Mouse (Mus musculus): ENCODE measurements around the gene Rabgap1l.
A peak's percentile ranks its signal among the peaks of the same experiment; 100 is the strongest.

The Rabgap1l gene

DNA sequence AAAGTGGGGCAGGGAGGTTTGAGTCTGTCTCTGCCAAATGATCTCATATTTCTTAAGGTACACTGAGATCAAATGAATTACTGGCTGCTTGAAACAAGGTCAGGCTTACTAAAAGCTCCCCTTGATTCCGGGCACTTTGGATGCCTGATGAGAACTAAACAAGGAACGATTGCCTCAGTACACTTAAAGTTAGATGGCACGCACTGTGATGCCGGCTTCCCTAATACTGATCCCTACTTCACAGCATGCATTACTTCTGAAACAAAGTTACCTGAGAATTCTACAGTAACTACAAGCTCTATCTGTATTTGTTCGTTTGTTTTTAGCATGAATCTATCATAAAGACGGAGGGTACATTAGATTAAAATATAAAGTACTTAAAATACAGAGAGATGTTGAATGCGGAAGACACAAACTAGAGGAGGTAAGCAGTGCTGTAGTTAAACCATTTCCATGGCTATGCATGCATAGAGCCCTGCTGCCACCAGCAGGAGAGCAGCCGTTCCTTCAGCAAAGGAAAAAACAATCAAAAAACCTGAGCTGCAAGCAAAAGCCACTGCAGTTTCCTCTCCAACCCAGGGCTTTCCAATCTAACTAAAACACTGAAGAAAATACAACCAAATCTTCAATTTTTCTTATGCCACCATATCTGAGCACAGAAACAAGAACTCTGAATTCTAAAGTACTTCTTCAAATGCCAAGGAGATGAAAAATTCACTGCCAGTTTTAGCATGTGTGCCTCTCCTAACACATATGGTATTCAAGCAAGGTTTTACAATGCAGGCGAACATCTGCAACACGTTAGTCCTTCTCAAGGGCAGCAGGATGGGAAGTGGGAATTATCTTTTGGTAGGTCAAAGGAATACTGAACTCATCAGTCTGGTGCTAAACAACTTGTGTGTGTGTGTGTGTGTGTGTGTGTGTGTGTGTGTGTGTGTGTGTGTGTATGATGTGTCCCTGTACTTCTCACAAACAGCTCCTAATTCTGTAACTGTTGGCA, 415.4 kb downstream of the Rabgap1l start:
- peak; percentile 29 for DNase-seq (ENCODE audit: low spot score)

DNA sequence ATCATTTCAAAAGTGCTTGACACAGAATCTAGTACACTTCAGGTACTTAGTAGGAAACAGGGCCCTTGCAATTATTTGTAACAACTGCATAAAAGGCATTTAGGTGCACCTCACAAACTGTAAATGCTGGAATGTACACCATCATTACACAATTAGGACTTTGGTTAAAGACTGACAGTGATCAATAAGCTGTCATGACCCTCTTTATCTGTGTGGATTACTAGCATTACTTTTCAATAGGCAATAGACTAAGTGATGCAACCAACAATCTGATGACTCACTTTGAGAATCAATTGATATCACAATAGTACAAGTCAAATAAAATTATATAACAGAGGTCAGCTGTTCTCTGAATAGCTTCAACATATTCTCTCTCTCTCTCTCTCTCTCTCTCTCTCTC, 418.5 kb downstream of the Rabgap1l start:
- DNase-seq (ENCODE audit: low spot score) = no peak

DNA sequence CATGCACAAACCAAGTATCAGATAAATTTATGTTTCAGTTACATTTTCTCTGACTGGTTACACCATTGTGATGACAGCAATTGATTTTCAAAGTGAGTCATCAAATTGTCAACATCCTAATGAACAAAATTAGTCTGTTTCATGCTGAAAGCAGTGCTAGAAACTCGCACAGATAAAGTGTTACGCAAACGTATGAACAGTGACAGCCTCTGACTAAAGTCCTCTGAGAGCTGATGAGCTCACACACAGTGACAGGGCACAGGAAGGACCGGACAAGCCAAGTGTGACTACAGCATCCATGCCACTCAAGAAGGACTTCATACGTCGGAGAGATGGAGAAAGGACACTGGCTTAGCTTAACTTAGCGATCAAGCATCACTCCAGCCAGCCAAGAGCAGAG, 419.7 kb downstream of the Rabgap1l start:
- DNase-seq (ENCODE audit: low spot score) = no peak

GRCm38 (mm10) chr1:160371696-160372095, 421.3 kb downstream of the Rabgap1l start:
- DNase-seq (ENCODE audit: low spot score) = no peak

DNA sequence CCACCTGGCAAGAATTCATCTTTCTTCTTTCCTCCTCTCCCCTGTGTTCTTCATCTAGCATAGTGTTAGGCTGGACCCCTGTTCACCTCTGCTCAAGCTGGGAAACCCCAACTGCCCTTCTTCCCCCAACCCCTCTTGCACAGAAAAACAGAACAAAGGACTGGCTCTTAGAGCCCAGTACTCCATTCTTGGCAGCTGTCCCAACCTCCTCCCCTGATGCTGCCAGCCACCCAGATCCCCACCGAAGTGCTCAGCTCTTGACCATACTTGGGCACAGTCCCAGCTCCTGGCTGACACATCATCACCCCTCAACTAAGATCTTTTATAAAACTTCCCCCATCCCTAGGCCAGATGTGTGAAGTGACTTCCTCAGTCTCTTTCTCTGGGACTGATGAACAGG, 422.5 kb downstream of the Rabgap1l start:
- DNase-seq (ENCODE audit: low spot score) = no peak

DNA sequence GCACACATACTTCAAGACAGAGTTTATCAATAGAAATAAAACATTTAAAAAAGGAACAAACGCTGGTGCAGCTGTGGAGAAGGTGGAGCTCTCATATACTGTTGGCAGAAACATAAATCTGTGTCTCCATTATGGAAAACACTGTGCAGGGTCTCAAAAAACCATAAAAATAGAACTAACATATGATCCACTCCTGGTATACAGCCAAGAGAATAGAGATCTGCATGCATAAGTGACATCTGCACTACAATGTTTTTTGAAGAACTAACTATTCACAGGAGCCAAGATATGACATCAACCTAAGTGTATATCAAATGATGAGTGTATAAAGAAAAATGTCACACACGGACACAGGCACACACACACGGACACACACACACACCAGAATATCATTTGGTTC, 426.4 kb downstream of the Rabgap1l start:
- DNase-seq (ENCODE audit: low spot score) = no peak

DNA sequence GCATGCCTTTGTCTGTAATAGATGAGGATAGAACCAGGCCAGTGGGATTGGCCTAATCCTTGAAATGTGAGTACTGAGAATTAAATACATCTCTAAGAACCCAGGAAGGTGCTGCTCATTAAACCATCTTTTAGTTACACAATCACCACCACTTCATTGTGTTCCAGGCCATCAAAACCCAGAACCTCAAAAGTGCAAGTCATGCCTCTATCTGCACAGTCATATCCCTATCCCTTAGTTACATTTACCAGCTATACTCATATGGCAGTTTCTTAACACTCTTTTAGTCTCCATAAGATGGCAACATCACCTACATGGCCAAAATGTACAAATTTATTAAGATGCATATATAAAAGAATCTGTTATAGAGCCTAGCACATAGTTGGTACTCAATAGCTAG, 435.7 kb downstream of the Rabgap1l start:
- no peak for DNase-seq (ENCODE audit: low spot score)

DNA sequence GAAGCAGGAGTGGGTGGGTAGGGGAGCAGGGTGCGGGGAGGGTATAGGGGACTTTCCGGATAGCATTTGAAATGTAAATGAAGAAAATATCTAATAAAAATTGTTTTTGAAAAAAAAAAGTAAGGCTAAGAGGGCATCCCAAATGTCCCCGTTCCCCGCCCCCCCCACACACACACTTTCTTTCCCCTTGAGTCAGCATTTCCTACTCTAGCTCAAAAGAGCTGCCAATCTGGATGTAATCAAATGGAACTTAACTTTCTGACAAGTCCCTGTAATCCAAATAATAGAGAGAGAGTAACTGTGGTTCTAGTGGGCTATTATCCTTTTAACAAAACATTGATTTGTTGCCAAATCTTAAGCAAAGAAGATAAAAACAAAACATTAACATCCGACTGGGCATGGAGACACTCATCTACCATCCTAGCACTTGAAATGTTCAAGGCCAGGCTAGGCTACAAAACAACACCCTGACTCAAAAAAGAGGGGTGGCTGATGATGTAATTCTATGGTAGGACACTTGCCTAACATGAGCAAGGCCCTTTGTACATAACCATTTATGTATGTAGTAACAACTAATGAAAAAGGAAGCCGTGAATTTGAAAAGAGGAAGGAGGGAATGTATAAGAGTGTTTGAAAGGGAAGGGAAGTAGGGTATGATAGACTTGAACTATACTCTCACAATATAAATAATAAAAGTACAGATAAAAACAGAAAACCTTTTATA, 439.1 kb downstream of the Rabgap1l start:
- DNase-seq (ENCODE audit: low spot score) = no peak

GRCm38 (mm10) chr1:160352309-160352708, 440.7 kb downstream of the Rabgap1l start:
- no peak for DNase-seq (ENCODE audit: low spot score)

- DNase-seq (ENCODE audit: low spot score) = peak; percentile 32
Measured at GRCm38 (mm10) chr1:160351880-160352234, 441.2 kb downstream of the Rabgap1l start.

DNA sequence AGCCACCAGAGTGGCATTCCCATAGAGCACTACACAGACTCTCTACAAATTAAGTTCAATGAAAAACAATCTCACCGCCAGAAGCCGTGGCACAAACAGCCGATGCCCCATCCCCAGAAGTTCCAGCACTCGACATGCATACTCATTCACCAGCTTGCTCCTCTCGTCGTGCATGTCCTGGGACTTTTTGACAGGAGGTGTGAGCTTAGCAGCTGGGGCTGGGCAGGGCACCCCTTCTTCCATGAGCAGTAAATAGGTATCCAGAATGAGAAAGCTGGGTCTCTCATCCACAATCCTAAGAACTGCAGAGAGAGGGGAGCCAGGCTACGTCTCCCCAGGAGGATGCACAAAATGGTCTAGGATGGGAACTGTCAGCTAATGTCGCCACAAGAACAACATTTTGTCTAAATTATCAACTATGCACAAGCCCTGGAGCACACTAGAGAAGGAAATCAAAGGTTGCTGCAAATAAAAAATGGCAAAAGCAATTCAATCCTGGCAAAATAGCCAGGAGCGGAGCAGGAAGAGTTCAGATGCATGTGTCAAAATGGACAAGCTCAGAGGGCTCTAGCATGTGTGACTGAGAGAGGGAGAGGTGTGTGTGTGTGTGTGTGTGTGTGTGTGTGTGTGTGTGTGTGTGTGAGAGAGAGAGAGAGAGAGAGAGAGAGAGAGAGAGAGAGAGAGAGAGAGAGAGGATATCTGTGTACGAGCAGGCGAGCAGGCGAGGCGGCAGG, 441.7 kb downstream of the Rabgap1l start:
- DNase-seq (ENCODE audit: low spot score) = no peak

- DNase-seq (ENCODE audit: low spot score) = no peak
Measured at GRCm38 (mm10) chr1:160340653-160341052, 452.4 kb downstream of the Rabgap1l start.

DNA sequence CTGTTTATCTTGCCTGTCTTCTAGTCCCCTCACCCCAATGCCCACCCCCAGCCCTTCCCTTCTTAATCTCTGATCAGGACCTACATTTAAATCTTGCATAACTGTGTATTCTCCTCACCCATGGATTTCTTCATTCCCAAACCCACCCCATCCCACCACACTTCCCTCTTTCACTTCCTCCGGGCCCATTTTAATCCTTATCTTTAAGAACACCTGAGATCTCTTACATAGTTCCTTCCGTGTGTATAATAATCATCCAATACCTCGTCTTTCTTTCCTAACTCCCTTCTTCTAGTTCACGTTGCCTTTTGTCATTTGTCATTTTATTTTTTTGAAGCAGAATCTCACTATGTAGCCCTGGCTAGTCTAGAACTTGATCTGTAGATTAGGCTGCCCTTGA, 453.6 kb downstream of the Rabgap1l start:
- DNase-seq (ENCODE audit: low spot score) = no peak

- no peak for DNase-seq (ENCODE audit: low spot score)
Measured at GRCm38 (mm10) chr1:160334791-160335190, 458.2 kb downstream of the Rabgap1l start.

DNA sequence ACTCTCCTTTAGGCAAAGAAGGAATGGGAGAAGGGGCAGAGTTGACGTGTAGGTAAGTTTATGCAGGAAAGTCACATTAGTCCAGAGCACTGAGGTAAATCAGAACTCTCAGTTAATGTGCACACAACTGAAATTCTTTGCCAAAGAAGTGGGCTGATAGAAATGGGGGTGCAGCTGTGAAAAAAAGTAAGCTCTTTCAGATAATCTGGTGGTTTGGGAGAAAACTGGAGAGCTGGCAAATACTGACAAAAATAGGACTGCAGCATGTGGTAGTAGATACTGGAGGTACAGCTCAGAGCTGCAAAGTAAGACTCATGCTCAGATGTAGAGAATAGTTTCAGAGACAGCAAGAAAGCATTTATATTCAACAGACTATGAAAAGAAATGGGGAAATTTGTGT, 462.2 kb downstream of the Rabgap1l start:
- no peak for DNase-seq (ENCODE audit: low spot score)

DNA sequence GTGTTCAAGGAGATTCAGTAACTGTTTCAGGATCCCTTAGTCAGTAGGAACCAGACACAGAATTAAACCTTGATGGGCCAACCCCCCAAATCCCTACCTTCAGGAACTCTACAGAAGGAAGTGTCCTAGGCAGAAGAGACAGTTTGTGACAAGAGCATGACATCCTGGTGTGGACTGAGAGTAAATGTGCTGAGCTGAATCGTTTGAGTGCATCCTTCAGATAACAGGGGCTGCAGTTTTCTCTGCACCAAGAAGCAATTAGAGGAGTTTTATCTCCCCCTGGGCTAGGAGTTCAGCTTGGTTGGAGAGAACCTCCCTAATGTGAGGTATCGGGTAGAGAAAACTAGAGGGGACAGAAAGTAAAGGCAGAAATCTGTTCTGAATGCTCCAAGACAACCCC, 462.8 kb downstream of the Rabgap1l start:
- DNase-seq (ENCODE audit: low spot score) = no peak

DNA sequence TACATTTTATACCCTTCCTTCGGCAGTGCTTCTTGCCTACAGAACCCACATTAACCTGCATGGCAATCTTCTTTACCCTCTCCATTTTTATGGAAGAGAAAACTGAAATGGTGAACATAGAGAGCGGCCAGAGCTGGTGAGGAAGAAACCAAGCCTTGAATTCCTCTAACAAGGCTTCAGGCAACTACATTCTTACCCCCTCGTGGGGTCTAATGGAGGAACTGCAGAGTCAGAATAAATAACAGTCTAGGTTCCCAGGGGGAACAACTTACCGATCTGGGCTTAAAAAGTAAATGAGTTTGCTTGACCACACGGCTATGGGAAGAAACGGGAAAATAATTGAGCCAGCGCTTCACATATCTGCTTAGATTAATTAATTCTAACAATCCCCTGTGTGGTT, 463.2 kb downstream of the Rabgap1l start:
- DNase-seq (ENCODE audit: low spot score) = no peak

GRCm38 (mm10) chr1:160327531-160327930, 465.5 kb downstream of the Rabgap1l start:
- no peak for DNase-seq (ENCODE audit: low spot score)

DNA sequence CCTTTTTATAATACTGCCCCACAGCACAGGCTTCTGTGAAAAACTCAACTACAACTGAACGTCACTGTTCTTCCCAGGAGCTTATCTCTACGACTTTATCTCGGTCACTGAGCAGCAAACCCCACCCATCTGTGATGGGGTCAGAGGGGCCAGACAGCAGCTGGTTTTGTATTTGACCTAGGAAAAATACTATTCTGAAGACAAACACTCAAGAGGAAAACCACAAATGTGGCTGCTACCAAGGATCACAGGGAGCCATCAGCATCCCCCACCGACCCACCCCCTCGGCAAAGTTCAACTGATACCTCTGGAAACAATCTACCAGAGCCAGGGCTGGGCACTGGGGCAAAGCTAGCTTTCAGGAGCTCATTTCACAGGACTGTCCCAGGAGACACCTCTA, 467.5 kb downstream of the Rabgap1l start:
- DNase-seq (ENCODE audit: low spot score) = peak; percentile 8

GRCm38 (mm10) chr1:160320690-160321089, 472.3 kb downstream of the Rabgap1l start:
- DNase-seq (ENCODE audit: low spot score) = no peak

DNA sequence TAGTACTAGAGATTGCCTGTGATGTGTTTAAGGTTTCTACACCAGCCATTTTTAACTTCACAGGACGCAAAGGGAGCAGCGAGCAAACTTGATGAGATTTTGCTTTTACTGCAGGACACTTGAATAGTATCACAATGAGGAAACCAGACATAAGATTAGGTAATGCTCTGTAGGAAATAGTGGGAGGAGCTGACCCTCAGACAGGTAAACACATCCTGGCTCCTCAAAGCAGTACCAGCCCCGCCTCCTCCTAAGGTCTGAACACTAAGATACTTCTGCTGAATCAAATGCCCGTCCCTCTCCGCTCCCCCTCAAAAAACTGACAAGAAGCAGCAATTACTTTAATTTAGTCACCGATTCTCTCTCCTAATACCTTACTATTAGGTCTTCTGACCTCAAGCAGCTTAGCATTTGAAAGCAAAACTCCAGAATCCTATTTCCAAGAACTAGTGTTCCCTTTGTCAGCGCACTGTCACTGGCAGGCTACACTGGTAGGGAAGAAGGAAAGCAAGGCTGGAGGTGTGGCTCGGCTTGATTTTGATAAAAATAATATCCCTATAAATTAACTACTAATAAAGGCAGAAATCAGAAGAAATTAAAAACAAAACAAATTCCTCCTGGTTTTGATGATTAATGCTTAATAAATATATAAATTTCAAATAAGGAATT, 474.8 kb downstream of the Rabgap1l start:
- DNase-seq (ENCODE audit: low spot score) = no peak

DNA sequence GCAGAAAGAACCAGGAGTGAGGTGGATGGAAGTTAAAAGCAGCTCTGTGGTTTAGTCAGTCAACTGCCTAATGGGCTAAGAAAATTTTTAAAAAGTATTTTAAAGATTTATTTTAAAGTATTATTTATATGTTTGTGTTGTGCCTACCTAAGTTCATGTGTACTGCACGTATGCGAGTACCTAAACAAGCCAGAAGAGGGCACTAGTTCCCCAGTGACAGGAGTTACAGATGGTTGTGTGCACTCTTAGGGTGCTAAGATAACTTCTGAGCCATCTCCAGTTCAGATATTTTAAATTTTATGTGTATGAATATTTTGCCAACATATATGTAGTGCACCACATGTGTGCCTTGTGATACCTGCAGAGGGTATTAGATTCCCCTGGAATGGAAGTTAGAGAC, 476.8 kb downstream of the Rabgap1l start:
- no peak for DNase-seq (ENCODE audit: low spot score)
